Mouse (Mus musculus) heart, adult 8-10 months (tissue): ENCODE data around the gene 5430427O19Rik. TPM values are rescaled to one million over a fixed set of nuclear protein-coding genes. Genes with fewer than 3 reads are reported as not detected.
A peak's percentile ranks its signal among the peaks of the same experiment; 100 is the strongest.

Source experiments
- DNase-seq: peaks from one replicate; pipeline ENCODE4 v3.0.0; 2022; ENCODE audit warnings: low spot score
- total RNA-seq, 4 experiments: library from RNA; stranded (reverse); gene quantifications; 2 replicates each; pipeline ENCODE4 v1.2.4; 2022

Gene 5430427O19Rik
- under 1 TPM; 0.12 to 0.26 (median 0.19) TPM for total RNA-seq

- DNase-seq: no peak
These were observed at the start of gene 5430427O19Rik for GRCm38 (mm10) chrX:85869914-85870483. TSS of gene 5430427O19Rik (plus strand) at chrX:85870354.

GRCm38 (mm10) chrX:85827719-85828453 lies 42.3 kb upstream of the 5430427O19Rik start:
- no peak for DNase-seq

GRCm38 (mm10) chrX:85829000-85829399 lies 41.2 kb upstream of the 5430427O19Rik start:
- DNase-seq: no peak

GRCm38 (mm10) chrX:85839174-85839573 lies 31.0 kb upstream of the 5430427O19Rik start:
- no peak for DNase-seq

- no peak for DNase-seq
These were observed 14.2 kb upstream of the 5430427O19Rik start for GRCm38 (mm10) chrX:85855938-85856337.

GRCm38 (mm10) chrX:85857169-85857568 lies 13.0 kb upstream of the 5430427O19Rik start:
- no peak for DNase-seq

- no peak for DNase-seq
These were observed 2.1 kb upstream of the 5430427O19Rik start for GRCm38 (mm10) chrX:85868079-85868478.

- DNase-seq: no peak
These were observed 1.4 kb downstream of the 5430427O19Rik start for GRCm38 (mm10) chrX:85871371-85872056.

- no peak for DNase-seq
These were observed 4.2 kb downstream of the 5430427O19Rik start for GRCm38 (mm10) chrX:85874367-85874766.

- DNase-seq: no peak
These were observed 5.8 kb downstream of the 5430427O19Rik start for GRCm38 (mm10) chrX:85875951-85876350.

GRCm38 (mm10) chrX:85877747-85878146 lies 7.6 kb downstream of the 5430427O19Rik start:
- DNase-seq: no peak

GRCm38 (mm10) chrX:85878293-85878692 lies 8.1 kb downstream of the 5430427O19Rik start:
- DNase-seq: no peak

- no peak for DNase-seq
These were observed 9.2 kb downstream of the 5430427O19Rik start for GRCm38 (mm10) chrX:85879198-85879977.

- DNase-seq: peak; percentile 18
These were observed 16.5 kb downstream of the 5430427O19Rik start for GRCm38 (mm10) chrX:85886651-85887050.

- DNase-seq: no peak
These were observed 31.0 kb downstream of the 5430427O19Rik start for GRCm38 (mm10) chrX:85901195-85901594.

GRCm38 (mm10) chrX:85919034-85919433 lies 48.9 kb downstream of the 5430427O19Rik start:
- DNase-seq: peak; percentile 24

- peak; percentile 0 for DNase-seq
These were observed 62.8 kb downstream of the 5430427O19Rik start for GRCm38 (mm10) chrX:85932991-85933390.

Other genes starting within 250 kb of the 5430427O19Rik start
- 10 to 100 TPM; 24.3 to 32.7 (median 25.1) TPM for gene Gk, start 93.5 kb upstream of the 5430427O19Rik start, total RNA-seq
- not detected for gene Samt3, start 173.8 kb downstream of the 5430427O19Rik start, total RNA-seq